Mouse (Mus musculus) hindbrain, embryonic 14.5 days (tissue): Measurements from ENCODE around the gene Gas1. TPM values are rescaled to one million over a fixed set of nuclear protein-coding genes. Genes with fewer than 3 reads are reported as not detected.

ENCODE experiments used
- ATAC-seq: fragments of 200-750 bp; cut with Nextera tagmentation; 2 replicates; pipeline ENCODE4 v1.8.0; 2017; ENCODE audit warnings: moderate number of reproducible peaks, mild to moderate bottlenecking, moderate TSS enrichment, moderate library complexity; ENCODE audit not compliant: low FRiP score
- DNase-seq: peaks from one replicate; pipeline ENCODE4 v3.0.0-alpha.2; 2015; ENCODE audit warnings: low spot score
- H3K27ac ChIP-seq: fragments of 300-500 bp; sonication (generic); 2 replicates; pipeline ENCODE4 v1.5.1; 2014; ENCODE audit warnings: mild to moderate bottlenecking, moderate library complexity
- H3K27me3 ChIP-seq: fragments of 300-500 bp; sonication (generic); 2 replicates; pipeline ENCODE4 v1.6.1; 2014; ENCODE audit warnings: mild to moderate bottlenecking, low read length, mixed read lengths; ENCODE audit not compliant: control insufficient read depth, insufficient read depth
- H3K36me3 ChIP-seq: fragments of 300-500 bp; sonication (generic); replicated peaks from 2 replicates; pipeline ENCODE4 v1.6.1; 2014; ENCODE audit not compliant: control insufficient read depth, insufficient read depth
- H3K4me1 ChIP-seq: fragments of 300-500 bp; sonication (generic); replicated peaks from 2 replicates; pipeline ENCODE4 v1.6.1; 2014; ENCODE audit warnings: antibody characterized with exemption, low read length, mixed read lengths; ENCODE audit not compliant: control insufficient read depth, insufficient read depth
- H3K4me2 ChIP-seq: fragments of 300-500 bp; sonication (generic); replicated peaks from 2 replicates; pipeline ENCODE4 v1.6.1; 2014; ENCODE audit warnings: mild to moderate bottlenecking, moderate library complexity
- H3K4me3 ChIP-seq: fragments of 300-500 bp; sonication (generic); replicated peaks from 2 replicates; pipeline ENCODE4 v1.5.1; 2014; ENCODE audit warnings: mild to moderate bottlenecking, low read length
- H3K9ac ChIP-seq: fragments of 300-500 bp; sonication (generic); 2 replicates; pipeline ENCODE4 v1.6.1; 2014
- H3K9me3 ChIP-seq: fragments of 300-500 bp; sonication (generic); 2 replicates; pipeline ENCODE4 v1.6.1; 2016; ENCODE audit warnings: low read length; ENCODE audit not compliant: control insufficient read depth
- WGBS: fragments of 180-500 bp; shearing (Covaris S2); extraction: QIAGEN DNeasy Blood & Tissue Kit; methylation state at CpG from one replicate; pipeline ENCODE4 v1.1.7; 2014; 5-methylcytosine and 5-hydroxymethylcytosine counted together
- polyA plus RNA-seq: library from polyadenylated mRNA; unstranded; fragments of >200 nt; fragmentation: Nextera tagmentation; extraction: Ambion mirVana; gene quantifications from 2 replicates; pipeline ENCODE4 v1.2.1, GENCODE M21; 2014

The Gas1 gene
- polyA plus RNA-seq, 1 experiment from 2014 or later, result 19.3 TPM

DNA sequence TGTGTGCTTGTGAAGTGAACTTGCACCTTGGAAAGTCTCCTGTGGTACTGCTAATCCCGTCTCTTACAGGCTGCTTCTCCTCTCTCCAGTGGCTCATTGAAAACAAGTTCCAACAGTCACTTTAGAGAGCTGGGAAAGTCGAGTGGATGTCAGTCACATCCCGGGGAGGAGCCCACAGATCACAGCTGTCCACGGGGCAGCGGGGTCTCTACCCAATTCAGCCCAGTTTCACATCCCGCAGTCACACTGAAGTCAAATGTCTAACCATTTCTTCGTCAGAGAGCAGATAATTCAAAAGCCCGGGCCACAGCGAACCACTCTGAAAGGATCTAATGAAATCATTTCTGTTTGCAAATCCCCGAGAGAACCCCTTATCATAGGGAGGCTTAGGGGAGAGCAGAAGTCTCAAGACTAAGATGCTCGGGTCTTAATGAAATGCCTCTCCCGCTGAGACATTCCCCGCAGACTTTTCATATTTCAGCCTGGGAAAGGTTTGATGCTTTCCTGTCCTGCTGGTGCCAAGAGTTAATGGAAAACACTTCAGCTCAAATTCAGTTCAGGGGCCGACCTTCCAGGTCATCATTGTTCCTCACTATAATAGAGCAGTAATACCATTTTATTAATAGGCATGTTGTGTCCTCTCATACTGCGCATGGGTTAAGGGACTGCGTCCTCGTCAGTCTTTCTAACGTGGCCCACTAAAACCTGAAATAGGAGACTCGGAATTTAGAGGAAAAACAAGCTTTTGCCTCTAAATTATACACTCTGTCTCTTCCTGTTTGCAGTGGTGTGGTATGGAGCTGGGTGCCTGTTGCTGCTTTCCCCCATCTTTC lies 20.7 kb downstream of the Gas1 start:
- no peaks in the 10 kb centered on the region for H3K36me3 ChIP-seq
- H3K27me3 ChIP-seq, result 0 out of 2 replicates have a peak, but pooled peaks cover 4% of the 10 kb centered on the region
- H3K4me3 ChIP-seq, result no peak overlapping the region
- no peak overlapping the region for H3K9ac ChIP-seq
- peak overlapping the region; percentile 23 for H3K4me2 ChIP-seq
- H3K9me3 ChIP-seq, result peaks cover 10% of the 10 kb centered on the region; the same call in 1 of the 2 replicates
- ATAC-seq, result no peak
- H3K4me1 ChIP-seq, result peaks cover 13% of the 10 kb centered on the region
- WGBS, result 14% methylated on average over 19 of the region's 19 CpGs
- no peak overlapping the region for H3K27ac ChIP-seq
- DNase-seq, result no peak

- Histone ChIP-seq H3K4me3 (no peak overlapping the region), H3K27ac (no peak overlapping the region), H3K9me3 (peaks cover 14% of the 10 kb centered on the region; the same call in 1 of the 2 replicates), H3K9ac (no peak overlapping the region), H3K4me1 (peaks cover 13% of the 10 kb centered on the region), H3K27me3 (0 out of 2 replicates have a peak, but pooled peaks cover 4% of the 10 kb centered on the region), H3K4me2 (no peak overlapping the region), H3K36me3 (no peaks in the 10 kb centered on the region)
- 96% methylated on average over 3 of the region's 3 CpGs for whole genome bisulfite sequencing
- ATAC-seq (no peak), DNase-seq (no peak)
Observed at GRCm38 (mm10) chr13:60154170-60154569, 23.0 kb downstream of the Gas1 start.

DNA sequence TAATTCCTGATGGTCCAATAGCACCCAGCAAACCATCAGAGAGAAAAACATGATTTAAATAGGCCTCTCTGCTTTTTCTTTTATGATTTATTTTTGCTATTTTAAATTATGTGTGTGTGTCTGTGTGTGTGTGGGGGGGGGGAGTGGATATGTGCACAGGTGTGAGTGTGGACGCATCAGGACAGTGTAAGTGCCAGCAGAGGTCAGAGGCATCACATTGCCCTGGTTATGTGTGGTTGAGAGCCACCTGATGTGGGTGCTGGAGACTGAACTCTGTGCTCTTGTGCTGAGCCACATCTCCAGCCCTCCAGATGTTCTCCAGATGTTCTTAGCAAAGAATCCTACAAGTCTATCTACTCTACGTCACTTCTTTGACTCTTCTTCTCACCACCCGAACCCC lies 28.9 kb downstream of the Gas1 start:
- 78% methylated on average over 3 of the region's 3 CpGs for WGBS
- no peaks in the 10 kb centered on the region for H3K27me3 ChIP-seq
- no peak overlapping the region for H3K4me2 ChIP-seq
- H3K27ac ChIP-seq, result no peak overlapping the region
- ATAC-seq (no peak), DNase-seq (no peak)
- H3K9me3 ChIP-seq, result peaks cover 10% of the 10 kb centered on the region; the same call in 1 of the 2 replicates
- no peak overlapping the region for H3K9ac ChIP-seq
- H3K4me3 ChIP-seq, result no peak overlapping the region
- peaks cover 7% of the 10 kb centered on the region; the same call in 1 of the 2 replicates for H3K4me1 ChIP-seq
- no peaks in the 10 kb centered on the region for H3K36me3 ChIP-seq

DNA sequence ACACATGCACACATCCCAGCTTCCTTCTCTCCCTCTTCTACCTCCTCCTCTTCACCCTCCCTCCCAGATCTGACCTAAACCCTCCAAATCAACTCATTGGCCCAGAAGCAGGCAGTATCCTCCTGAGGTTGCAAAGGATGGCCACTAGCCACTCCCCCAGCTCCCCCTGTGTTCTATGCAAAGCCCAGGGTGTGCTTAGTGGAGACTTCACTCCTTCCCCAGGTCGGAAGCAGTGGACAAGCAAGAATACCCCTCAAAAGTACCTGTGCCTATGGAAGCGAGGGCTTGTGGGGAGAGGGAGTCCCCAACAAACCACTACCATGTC lies 29.3 kb downstream of the Gas1 start:
- ATAC-seq (no peak; the same call in 1 of the 2 replicates), DNase-seq (no peak)
- no peaks in the 10 kb centered on the region for H3K36me3 ChIP-seq
- no peak overlapping the region for H3K4me3 ChIP-seq
- H3K9ac ChIP-seq, result no peak overlapping the region
- peaks cover 7% of the 10 kb centered on the region; the same call in 1 of the 2 replicates for H3K4me1 ChIP-seq
- H3K27ac ChIP-seq, result 0 out of 2 replicates have a peak overlapping the region, but pooled peaks have one; percentile 20
- H3K4me2 ChIP-seq, result peak overlapping the region; percentile 48; the same call in 1 of the 2 replicates
- H3K9me3 ChIP-seq, result peaks cover 7% of the 10 kb centered on the region; the same call in 1 of the 2 replicates
- no peaks in the 10 kb centered on the region for H3K27me3 ChIP-seq
- 39% methylated on average over 2 of the region's 2 CpGs for WGBS

DNA sequence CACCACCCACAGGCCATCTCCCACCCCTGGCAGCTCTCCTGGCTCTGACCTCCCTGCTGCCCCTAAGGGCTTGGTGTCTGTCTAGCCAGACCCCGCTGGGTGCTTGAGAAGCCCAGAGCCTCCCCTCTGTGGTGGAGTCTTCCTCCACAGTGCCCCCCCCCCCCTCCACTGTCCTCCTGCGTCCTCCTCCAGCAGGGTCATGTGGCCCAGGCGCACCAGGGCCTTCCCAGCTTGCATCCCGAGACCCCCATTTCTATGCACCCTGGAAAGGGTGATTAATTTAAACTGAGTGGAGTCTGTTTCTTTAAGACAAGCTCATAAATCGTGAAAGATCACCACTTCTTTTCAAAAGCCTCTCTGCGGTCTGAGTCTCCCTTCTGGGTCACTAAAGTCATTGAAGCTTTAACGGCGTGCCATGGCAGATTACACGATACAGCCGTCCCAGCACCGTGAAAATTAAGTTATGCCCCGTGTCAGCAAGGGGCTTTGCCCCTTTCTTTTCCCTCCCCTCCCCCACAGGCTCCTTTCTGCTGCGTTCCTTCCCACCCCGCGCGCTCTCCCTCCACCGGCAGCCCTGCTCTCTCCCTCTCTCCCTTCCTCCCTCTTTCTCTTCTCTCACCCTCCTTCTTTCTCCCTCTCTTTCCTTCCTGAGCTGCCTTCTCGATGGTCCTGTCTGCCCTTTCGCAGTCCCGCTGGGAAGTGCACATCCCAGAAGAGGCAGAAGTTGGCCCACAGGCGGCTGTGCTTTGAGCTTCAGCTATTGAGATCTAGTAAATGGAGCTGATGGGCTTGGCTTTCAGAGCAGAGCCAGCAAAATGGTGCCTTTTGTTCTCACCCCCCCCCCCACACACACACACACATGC lies 29.9 kb downstream of the Gas1 start:
- WGBS, result under 1% methylated on average over 21 of the region's 21 CpGs
- Histone ChIP-seq H3K9ac (peak overlapping the region; percentile 40; the same call in 1 of the 2 replicates), H3K4me3 (peak overlapping the region; percentile 16), H3K9me3 (peaks cover 7% of the 10 kb centered on the region; the same call in 1 of the 2 replicates), H3K4me2 (peak overlapping the region; percentile 48), H3K27ac (peak overlapping the region; percentile 20; the same call in 1 of the 2 replicates), H3K36me3 (no peaks in the 10 kb centered on the region), H3K4me1 (peaks cover 7% of the 10 kb centered on the region; the same call in 1 of the 2 replicates), H3K27me3 (no peaks in the 10 kb centered on the region)
- ATAC-seq (peak; percentile 83), DNase-seq (peak; percentile 67)

GRCm38 (mm10) chr13:60146231-60146630 lies 30.9 kb downstream of the Gas1 start:
- ATAC-seq, result no peak
- WGBS, result 29% methylated on average over 3 of the region's 3 CpGs

DNA sequence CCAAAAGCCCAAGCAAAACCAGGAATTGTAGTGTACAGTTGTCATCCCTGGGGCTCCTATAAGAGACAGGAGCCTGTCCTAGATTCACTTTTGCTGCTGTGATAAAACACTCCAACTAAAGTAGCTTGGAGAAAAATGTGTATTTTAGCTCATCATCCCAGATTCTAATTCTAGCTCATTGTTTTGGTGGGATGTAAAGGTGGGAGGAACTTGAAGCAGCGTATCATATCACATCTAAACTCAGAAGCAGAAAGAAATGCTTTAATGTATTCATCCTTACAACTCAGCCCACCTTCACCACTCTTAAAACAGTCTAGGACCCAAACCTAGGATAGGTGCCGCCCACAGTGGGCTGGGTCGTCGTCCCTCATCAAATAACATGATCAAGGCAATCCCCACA lies 40.2 kb downstream of the Gas1 start:
- Histone ChIP-seq H3K9me3 (no peaks in the 10 kb centered on the region), H3K36me3 (no peaks in the 10 kb centered on the region), H3K4me1 (peaks cover 5% of the 10 kb centered on the region), H3K27me3 (no peaks in the 10 kb centered on the region), H3K27ac (no peak overlapping the region), H3K9ac (no peak overlapping the region), H3K4me3 (no peak overlapping the region), H3K4me2 (no peak overlapping the region)
- 94% methylated on average over 4 of the region's 4 CpGs for WGBS
- DNase-seq (no peak), ATAC-seq (no peak)

More at GRCm38 (mm10) chr13:60146231-60146630, 30.9 kb downstream of the Gas1 start:
- Histone ChIP-seq H3K4me3 (no peak overlapping the region), H3K27me3 (no peaks in the 10 kb centered on the region), H3K27ac (no peak overlapping the region), H3K4me1 (peaks cover 7% of the 10 kb centered on the region; the same call in 1 of the 2 replicates), H3K36me3 (no peaks in the 10 kb centered on the region), H3K4me2 (no peak overlapping the region), H3K9ac (no peak overlapping the region), H3K9me3 (peaks cover 1% of the 10 kb centered on the region; the same call in 1 of the 2 replicates)
- no peak for DNase-seq

DNA sequence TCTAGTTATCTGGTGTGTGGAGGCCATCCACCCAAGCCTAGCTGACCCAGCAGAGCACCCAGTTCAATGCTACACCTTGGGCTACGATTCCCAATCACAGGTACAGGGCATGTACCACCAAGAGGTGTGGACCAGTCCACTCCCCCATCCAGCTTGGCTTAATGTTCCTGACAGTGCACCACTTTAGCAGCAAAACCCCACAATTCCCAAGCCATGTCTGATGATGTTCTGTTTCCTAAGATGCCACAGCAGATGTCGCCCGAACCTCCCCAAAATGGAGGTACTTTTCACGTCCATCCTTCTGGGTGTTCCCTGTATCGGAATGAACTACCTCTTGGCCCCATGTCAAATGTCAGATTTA lies 42.7 kb downstream of the Gas1 start:
- 93% methylated on average over 5 of the region's 5 CpGs for WGBS
- ATAC-seq (no peak), DNase-seq (no peak)
- H3K27me3 ChIP-seq, result no peaks in the 10 kb centered on the region
- H3K27ac ChIP-seq, result no peak overlapping the region
- no peak overlapping the region for H3K4me2 ChIP-seq
- peaks cover 5% of the 10 kb centered on the region for H3K4me1 ChIP-seq
- H3K36me3 ChIP-seq, result no peaks in the 10 kb centered on the region
- no peak overlapping the region for H3K4me3 ChIP-seq
- no peaks in the 10 kb centered on the region for H3K9me3 ChIP-seq
- no peak overlapping the region for H3K9ac ChIP-seq
